Mouse (Mus musculus) C2C12 (cell line): Measurements from ENCODE around the gene 2810004N23Rik. TPM values are rescaled to one million over a fixed set of nuclear protein-coding genes. Genes with fewer than 3 reads are reported as not detected.
A peak's percentile ranks its signal among the peaks of the same experiment; 100 is the strongest.

ENCODE experiments used
- H3K27me3 ChIP-seq: one replicate; pipeline ENCODE4 v1.6.1; 2011; ENCODE audit not compliant: control insufficient read depth, insufficient read depth, insufficient read length
- H3K36me3 ChIP-seq: one replicate; pipeline ENCODE4 v1.6.1; 2011; ENCODE audit not compliant: control insufficient read depth, insufficient read depth
- H3K4me3 ChIP-seq: one replicate; pipeline ENCODE4 v1.5.1; 2011; ENCODE audit warnings: mild to moderate bottlenecking, control low read depth; ENCODE audit not compliant: poor library complexity, insufficient read depth, severe bottlenecking
- H3K79me2 ChIP-seq: one replicate; pipeline ENCODE4 v1.6.1; 2011; ENCODE audit not compliant: control insufficient read depth, insufficient read depth
- H3K79me3 ChIP-seq: one replicate; pipeline ENCODE4 v1.6.1; 2011; ENCODE audit warnings: low read depth, control low read depth
- H3ac ChIP-seq: one replicate; pipeline ENCODE3; 2011; ENCODE audit warnings: low read depth; ENCODE audit not compliant: control insufficient read depth, insufficient read length
- CEBPB ChIP-seq: IDR thresholded peaks from one replicate; pipeline ENCODE4 v1.6.1; 2011; ENCODE audit warnings: low read depth, mild to moderate bottlenecking, control low read depth, moderate library complexity
- CTCF ChIP-seq: IDR thresholded peaks from one replicate; pipeline ENCODE4 v1.5.1; 2011; ENCODE audit not compliant: control insufficient read depth, insufficient read depth, insufficient read length
- FOSL1 ChIP-seq: IDR thresholded peaks from one replicate; pipeline ENCODE4 v1.8.0; 2011; ENCODE audit warnings: mild to moderate bottlenecking, low read length; ENCODE audit not compliant: poor library complexity, insufficient read depth, severe bottlenecking
- MAX ChIP-seq: IDR thresholded peaks from one replicate; pipeline ENCODE4 v1.6.1; 2011; ENCODE audit warnings: mild to moderate bottlenecking, control low read depth
- MYOD1 ChIP-seq: IDR thresholded peaks from one replicate; pipeline ENCODE4 v1.6.1; 2011; ENCODE audit warnings: low read depth; ENCODE audit not compliant: control insufficient read depth, insufficient read length
- MYOG ChIP-seq: IDR thresholded peaks from one replicate; pipeline ENCODE4 v1.6.1; 2011; ENCODE audit not compliant: control insufficient read depth, insufficient read length; ENCODE audit errors: extremely low read depth
- USF1 ChIP-seq: IDR thresholded peaks from one replicate; pipeline ENCODE4 v1.6.1; 2011; ENCODE audit warnings: low read depth, mild to moderate bottlenecking, control low read depth, moderate library complexity
- polyA plus RNA-seq: library from polyadenylated mRNA; unstranded; fragments of >200 nt; fragmentation: generic; extraction: Trizol; gene quantifications from one replicate; pipeline ENCODE4 v1.2.1, GENCODE M21; 2012; ENCODE audit warnings: missing spikeins

Gene 2810004N23Rik
- polyA plus RNA-seq, 1 experiment = 27.9 TPM

DNA sequence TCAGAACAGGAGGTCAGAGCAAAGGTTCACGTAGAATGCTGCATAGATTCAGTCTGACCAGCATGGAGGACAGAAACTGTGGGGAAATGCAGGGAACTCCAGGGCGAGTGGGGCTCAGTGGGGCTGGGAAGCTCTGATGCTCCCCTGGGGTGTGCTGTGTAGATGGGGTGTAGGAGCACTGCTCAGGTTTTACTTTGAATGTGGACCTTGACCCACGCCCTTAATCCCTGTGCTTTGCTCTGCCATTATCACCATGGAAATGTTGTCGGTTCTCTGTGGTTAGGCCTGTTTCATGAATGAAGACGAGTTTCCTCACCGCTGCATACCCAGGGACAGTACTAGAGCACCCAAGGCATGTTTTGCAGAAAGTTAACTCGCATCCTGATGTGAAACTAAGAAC, 8.6 kb upstream of the 2810004N23Rik start:
- TF ChIP-seq CEBPB = no peak
- no peak for TF ChIP-seq FOSL1
- TF ChIP-seq USF1 = no peak
- TF ChIP-seq MAX = no peak
- TF ChIP-seq MYOG = no peak
- H3K36me3 ChIP-seq = peaks cover 36% of the 10 kb centered on the region
- H3K4me3 ChIP-seq = no peak overlapping the region

DNA sequence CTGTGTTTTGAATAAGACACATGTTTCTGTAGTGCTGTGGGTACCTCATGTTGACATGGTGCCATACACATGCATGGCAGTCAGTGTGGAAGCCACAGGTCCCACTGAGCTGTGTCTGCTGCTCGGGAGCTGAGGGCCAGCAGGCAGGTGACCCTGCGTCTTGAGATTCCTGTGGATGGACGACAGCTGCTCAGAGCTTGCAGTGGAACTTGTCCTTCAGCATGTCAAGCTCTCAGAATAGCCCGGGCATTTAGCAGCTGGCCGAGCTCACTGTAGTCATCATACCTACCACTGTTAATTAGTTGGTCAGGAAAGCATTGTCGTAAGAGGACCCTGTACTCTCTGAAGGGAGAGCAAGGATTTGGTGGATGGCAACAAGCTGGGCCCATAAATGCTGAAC, 6.8 kb upstream of the 2810004N23Rik start:
- Histone ChIP-seq H3K27me3 (no peaks in the 10 kb centered on the region), H3K79me2 (peaks cover 71% of the 10 kb centered on the region), H3K79me3 (peaks cover 18% of the 10 kb centered on the region), H3K4me3 (no peak overlapping the region), H3K36me3 (peaks cover 27% of the 10 kb centered on the region), H3ac (no peak overlapping the region)
- no peak for TF ChIP-seq FOSL1
- TF ChIP-seq MYOG = no peak
- no peak for TF ChIP-seq CEBPB
- TF ChIP-seq MYOD1 = no peak
- no peak for TF ChIP-seq CTCF
- TF ChIP-seq USF1 = no peak
- no peak for TF ChIP-seq MAX

More for the DNA sequence above, 8.6 kb upstream of the 2810004N23Rik start:
- Histone ChIP-seq H3K79me2 (peaks cover 53% of the 10 kb centered on the region), H3K79me3 (peaks cover 12% of the 10 kb centered on the region), H3ac (no peak overlapping the region), H3K27me3 (no peaks in the 10 kb centered on the region)

DNA sequence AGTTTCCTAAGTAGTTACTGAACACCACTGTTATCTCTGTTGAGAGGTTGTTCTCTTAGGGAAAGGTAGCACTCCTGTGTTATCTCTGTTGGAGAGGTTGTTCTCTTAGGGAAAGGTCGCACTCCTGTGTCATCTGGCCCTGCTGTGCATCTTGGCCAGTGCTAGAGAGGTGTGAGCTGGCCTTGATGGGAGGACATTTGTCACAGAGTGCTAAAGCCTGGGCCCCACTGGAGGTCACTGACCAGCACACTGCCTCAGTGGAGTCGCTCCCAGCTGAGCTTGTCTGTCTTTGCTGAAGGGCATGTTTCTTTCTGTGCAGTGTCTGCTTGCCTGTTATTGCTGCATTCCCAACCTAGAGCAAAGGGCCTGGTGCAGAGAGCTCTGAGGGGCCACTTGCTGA, 4.2 kb upstream of the 2810004N23Rik start:
- Histone ChIP-seq H3K27me3 (no peaks in the 10 kb centered on the region), H3K4me3 (no peak overlapping the region), H3K79me3 (peaks cover 38% of the 10 kb centered on the region), H3K36me3 (peaks cover 11% of the 10 kb centered on the region), H3K79me2 (peaks cover 96% of the 10 kb centered on the region), H3ac (no peak overlapping the region)
- TF ChIP-seq CEBPB (no peak), MYOD1 (no peak), CTCF (no peak), USF1 (no peak), MAX (no peak), MYOG (no peak)

DNA sequence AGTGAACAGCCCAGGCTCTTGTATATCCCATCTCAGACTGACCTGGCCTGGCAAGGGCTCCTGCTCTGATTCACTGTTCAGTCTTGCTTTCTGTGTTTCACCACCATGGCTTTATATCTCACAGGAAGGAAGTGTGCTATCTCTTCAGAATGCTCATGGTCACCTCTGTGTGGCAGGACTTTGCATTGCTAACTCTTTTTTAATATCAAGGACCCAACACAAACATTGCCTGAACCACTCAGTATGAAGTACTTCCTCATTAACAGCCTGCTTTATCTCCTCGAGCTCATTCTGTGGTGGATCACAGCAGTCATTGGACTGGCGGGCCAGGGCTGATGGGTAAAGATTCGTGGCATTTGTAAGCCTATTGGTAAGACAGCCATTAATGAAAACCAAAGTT, 3.7 kb upstream of the 2810004N23Rik start:
- TF ChIP-seq USF1 = no peak
- no peak for TF ChIP-seq FOSL1
- no peak for TF ChIP-seq CTCF
- TF ChIP-seq CEBPB = no peak
- TF ChIP-seq MYOD1 = no peak
- no peak for TF ChIP-seq MYOG
- TF ChIP-seq MAX = no peak
- H3K27me3 ChIP-seq = no peaks in the 10 kb centered on the region
- peaks cover 10% of the 10 kb centered on the region for H3K36me3 ChIP-seq
- H3ac ChIP-seq = no peak overlapping the region
- peaks cover 98% of the 10 kb centered on the region for H3K79me2 ChIP-seq
- H3K79me3 ChIP-seq = peaks cover 41% of the 10 kb centered on the region
- no peak overlapping the region for H3K4me3 ChIP-seq

DNA sequence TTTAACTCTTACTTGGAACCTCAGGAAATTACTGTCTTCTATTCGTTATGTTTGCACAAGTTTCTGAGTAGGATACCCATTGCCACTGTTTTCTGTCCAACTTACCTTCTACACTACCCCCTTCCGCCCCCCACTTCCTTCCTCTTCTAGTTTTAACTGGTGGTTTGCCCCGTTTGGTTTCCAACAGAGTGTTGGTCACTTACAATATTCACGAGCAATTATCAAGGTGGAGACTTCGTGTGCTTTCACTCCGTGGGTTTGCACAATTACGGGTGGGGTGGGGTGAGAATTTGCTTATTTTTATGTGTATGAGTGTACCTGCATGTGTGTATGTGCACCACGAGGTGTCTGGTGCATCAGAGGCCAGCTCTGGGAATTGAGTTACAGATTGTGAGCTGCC, 809 bp upstream of the 2810004N23Rik start:
- TF ChIP-seq FOSL1 (no peak), CEBPB (no peak), MYOG (no peak), MYOD1 (no peak), CTCF (no peak), USF1 (no peak), MAX (no peak)
- H3K4me3 ChIP-seq = peak overlapping the region; percentile 72

DNA sequence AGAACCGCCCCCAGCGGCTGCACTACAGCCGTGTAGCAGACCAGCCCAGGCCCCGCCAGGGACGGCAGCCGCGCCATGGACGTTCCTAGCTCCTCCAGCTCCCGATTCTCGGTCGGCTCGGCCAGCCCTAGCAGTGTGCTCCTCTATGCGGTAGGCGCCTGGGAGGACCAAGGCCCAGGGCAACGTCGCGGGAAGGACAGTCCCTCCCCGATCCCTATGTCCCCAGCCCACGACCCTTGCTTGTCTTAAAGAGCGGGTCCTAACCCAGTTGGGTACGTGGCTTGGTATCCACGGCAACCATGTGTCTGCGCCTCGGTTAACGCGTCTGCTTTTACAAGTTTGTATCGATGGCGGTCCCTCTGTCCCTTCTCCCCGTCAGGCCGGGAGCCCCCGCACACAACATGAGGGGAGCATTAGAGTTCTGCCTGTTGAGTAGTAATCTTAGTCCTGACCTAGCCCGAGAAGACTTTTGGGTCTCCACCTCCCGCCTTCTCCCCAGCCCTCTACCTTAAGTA, 300 bp upstream of the 2810004N23Rik start:
- TF ChIP-seq MYOD1 = no peak
- TF ChIP-seq CTCF = no peak
- TF ChIP-seq FOSL1 = no peak
- TF ChIP-seq MAX = peak; percentile 3
- TF ChIP-seq MYOG = no peak
- no peak for TF ChIP-seq CEBPB
- H3K79me3 ChIP-seq = peaks cover 59% of the 10 kb centered on the region
- peaks cover 25% of the 10 kb centered on the region for H3K36me3 ChIP-seq
- H3K4me3 ChIP-seq = peak overlapping the region; percentile 72
- H3ac ChIP-seq = peak overlapping the region; percentile 76
- H3K27me3 ChIP-seq = no peaks in the 10 kb centered on the region
- peaks cover 99% of the 10 kb centered on the region for H3K79me2 ChIP-seq

More for the DNA sequence above, 809 bp upstream of the 2810004N23Rik start:
- Histone ChIP-seq H3K79me3 (peaks cover 58% of the 10 kb centered on the region), H3K27me3 (no peaks in the 10 kb centered on the region), H3ac (peak overlapping the region; percentile 22), H3K36me3 (peaks cover 20% of the 10 kb centered on the region), H3K79me2 (peaks cover 99% of the 10 kb centered on the region)
